12 mouse cellular contexts compared by ENCODE assay signal in genomic region chr7:144927591-144927990, GRCm38 (mm10). TPM values are rescaled to one million over a fixed set of nuclear protein-coding genes. Genes with fewer than 3 reads are reported as not detected.
DNase-seq lines count a peak whose midpoint lies in the region; ATAC-seq and TF ChIP-seq lines count a peak whose summit lies in the region.
"Had no signal": no experiment of that assay in that cellular context is flagged by ENCODE, and none has a peak within 500 bp of the region (broad histone marks: within the 10 kb centered on the region; RNA-seq: fewer than 3 reads in every experiment).

No protein-coding gene starts in this region.

- TF ChIP-seq CTCF in liver, adult 2 months (IDR thresholded peaks at IDR 0.05; ENCODE audit: low read depth, low read length), result no peak
- no peak for TF ChIP-seq CTCF in liver, postnatal 0 days (IDR thresholded peaks at IDR 0.05; ENCODE audit: low read depth)

- H3K27ac ChIP-seq in liver, adult 2 months (replicated peaks; ENCODE audit: insufficient read depth, low read depth, low read length), result peak overlapping the region; percentile 86
- H3K27ac ChIP-seq in liver, embryonic 12.5 days, result no peak overlapping the region
- H3K27ac ChIP-seq in embryonic facial prominence, embryonic 10.5 days (replicated peaks), result peak overlapping the region; percentile 24; the same call in 1 of the 2 replicates
- no peak overlapping the region for H3K27ac ChIP-seq in liver, postnatal 0 days (ENCODE audit: low read depth)
- H3K27ac ChIP-seq: hindbrain, embryonic 10.5 days had no signal

- H3K9ac ChIP-seq in liver, adult 2 months (ENCODE audit: low read depth, low read length), result peak overlapping the region; percentile 11; the same call in 1 of the 2 replicates
- no peak overlapping the region for H3K9ac ChIP-seq in liver, embryonic 12.5 days
- no peak overlapping the region for H3K9ac ChIP-seq in liver, postnatal 0 days (replicated peaks)

- no peak for ATAC-seq in liver, embryonic 12.5 days
- ATAC-seq in liver, postnatal 0 days, result peak; percentile 12; the same call in 1 of the 2 replicates
- ATAC-seq: intestine, postnatal 0 days had no signal

- WGBS in liver, adult 2 months, result 26% methylated on average over 2 of the region's 2 CpGs
- 67% methylated on average over 2 of the region's 2 CpGs for WGBS in liver, embryonic 12.5 days (ENCODE audit: insufficient replicate concordance)
- WGBS in embryonic facial prominence, embryonic 10.5 days, result 85% methylated on average over 2 of the region's 2 CpGs
- WGBS in liver, postnatal 0 days (ENCODE audit: insufficient replicate concordance), result 62% methylated on average over 2 of the region's 2 CpGs

- H3K4me1 ChIP-seq in liver, adult 2 months (ENCODE audit: control insufficient read depth, insufficient read depth, low read length), result peaks cover 28% of the 10 kb centered on the region
- peaks cover 8% of the 10 kb centered on the region; the same call in 1 of the 2 replicates for H3K4me1 ChIP-seq in liver, embryonic 12.5 days
- H3K4me1 ChIP-seq in embryonic facial prominence, embryonic 10.5 days, result peaks cover 13% of the 10 kb centered on the region
- peaks cover 12% of the 10 kb centered on the region for H3K4me1 ChIP-seq in liver, postnatal 0 days (ENCODE audit: insufficient read depth)

- peak; percentile 29 to 46 for DNase-seq in cerebellum, postnatal 25 days
- no peak for DNase-seq in cerebellum, postnatal 14 days
- peak; percentile 82 for DNase-seq in liver, adult 2 months (ENCODE audit: extremely low read depth, low read depth, low spot score)
- DNase-seq in embryonic facial prominence, embryonic 10.5 days (ENCODE audit: low spot score), result no peak
- DNase-seq in liver, postnatal 0 days, result no peak
- DNase-seq in thymus, postnatal 10 days (ENCODE audit: low spot score in 2 of 2), result no peak
- no peak for DNase-seq in right cerebral cortex, postnatal 4 days

- H3K4me3 ChIP-seq in liver, adult 2 months (ENCODE audit: insufficient read depth, low read depth, low read length), result no peak overlapping the region
- no peak overlapping the region for H3K4me3 ChIP-seq in liver, embryonic 12.5 days
- no peak overlapping the region for H3K4me3 ChIP-seq in embryonic facial prominence, embryonic 10.5 days
- no peak overlapping the region for H3K4me3 ChIP-seq in liver, postnatal 0 days (ENCODE audit: low read depth, low read length)
- H3K4me3 ChIP-seq: hindbrain, embryonic 10.5 days had no signal

- no peaks in the 10 kb centered on the region for H3K27me3 ChIP-seq in liver, adult 2 months (ENCODE audit: control insufficient read depth, insufficient read depth, low read length)
- no peaks in the 10 kb centered on the region for H3K27me3 ChIP-seq in liver, embryonic 12.5 days (replicated peaks)
- no peaks in the 10 kb centered on the region for H3K27me3 ChIP-seq in embryonic facial prominence, embryonic 10.5 days (replicated peaks; ENCODE audit: low read depth, poor library complexity, severe bottlenecking)
- no peaks in the 10 kb centered on the region for H3K27me3 ChIP-seq in liver, postnatal 0 days (ENCODE audit: insufficient read depth, low read length)

- TF ChIP-seq EP300 in liver, postnatal 0 days (IDR thresholded peaks at IDR 0.05; ENCODE audit: low read depth), result no peak

- TF ChIP-seq POLR2A in liver, adult 2 months (IDR thresholded peaks at IDR 0.05; ENCODE audit: extremely low read depth, insufficient read depth, low read length), result no peak

- H3K4me2 ChIP-seq in liver, embryonic 12.5 days, result no peak overlapping the region
- no peak overlapping the region for H3K4me2 ChIP-seq in liver, postnatal 0 days (ENCODE audit: low read depth, low read length)

- H3K9me3 ChIP-seq in liver, embryonic 12.5 days (replicated peaks), result no peaks in the 10 kb centered on the region
- no peaks in the 10 kb centered on the region for H3K9me3 ChIP-seq in embryonic facial prominence, embryonic 10.5 days
- H3K9me3 ChIP-seq in liver, postnatal 0 days (ENCODE audit: low read length), result no peaks in the 10 kb centered on the region
- H3K9me3 ChIP-seq: hindbrain, embryonic 10.5 days had no signal

- no peaks in the 10 kb centered on the region for H3K79me2 ChIP-seq in liver, adult 2 months (ENCODE audit: control insufficient read depth, insufficient read depth, low read length)

- H3K36me3 ChIP-seq in liver, adult 2 months (ENCODE audit: control insufficient read depth, insufficient read depth, low read length), result no peaks in the 10 kb centered on the region
- peaks cover 38% of the 10 kb centered on the region for H3K36me3 ChIP-seq in liver, embryonic 12.5 days
- H3K36me3 ChIP-seq in embryonic facial prominence, embryonic 10.5 days (replicated peaks), result peaks cover 57% of the 10 kb centered on the region
- H3K36me3 ChIP-seq in liver, postnatal 0 days (replicated peaks; ENCODE audit: insufficient read depth, low read length), result no peaks in the 10 kb centered on the region; the same call in 1 of the 2 replicates

RNA-seq across cellular contexts. Expression of gene Ccnd1, which starts 12.1 kb away (rescaled TPM):
- total RNA-seq in liver, adult 2 months (2014; rRNA removed), result 42.5 and 49.3 TPM in 2 replicates
- polyA plus RNA-seq in liver, adult 2 months (2012; rRNA removed), result 36.4 and 55.0 TPM in 2 replicates
- polyA plus RNA-seq in liver, embryonic 12.5 days (2016; fragmentation: Nextera tagmentation; extraction: Ambion mirVana), result 46.0 and 47.1 TPM in 2 replicates
- 191 and 194 TPM in 2 replicates for polyA plus RNA-seq in embryonic facial prominence, embryonic 10.5 days (2016; fragmentation: Nextera tagmentation; extraction: Ambion mirVana)
- polyA plus RNA-seq in liver, postnatal 0 days (2015; fragmentation: Nextera tagmentation; extraction: Ambion mirVana), result 10.1 TPM in 2 replicates

RNA-seq across cellular contexts. Expression of gene LTO1, which starts 12.7 kb away (rescaled TPM):
- 8.9 and 10.6 TPM in 2 replicates for total RNA-seq in liver, adult 2 months (2014; rRNA removed)
- polyA plus RNA-seq in liver, adult 2 months (2012; rRNA removed), result 10.1 and 11.2 TPM in 2 replicates
- polyA plus RNA-seq in liver, embryonic 12.5 days (2016; fragmentation: Nextera tagmentation; extraction: Ambion mirVana), result 11.6 and 12.8 TPM in 2 replicates
- polyA plus RNA-seq in embryonic facial prominence, embryonic 10.5 days (2016; fragmentation: Nextera tagmentation; extraction: Ambion mirVana), result 25.4 and 26.0 TPM in 2 replicates
- polyA plus RNA-seq in liver, postnatal 0 days (2015; fragmentation: Nextera tagmentation; extraction: Ambion mirVana), result 6.3 and 7.0 TPM in 2 replicates

RNA-seq across cellular contexts. Expression of gene Fgf15, which starts 31.3 kb away (rescaled TPM):
- not detected in 2 replicates for total RNA-seq in liver, adult 2 months (2014; rRNA removed)
- not detected in 2 replicates for polyA plus RNA-seq in liver, adult 2 months (2012; rRNA removed)
- not detected in 2 replicates for polyA plus RNA-seq in liver, embryonic 12.5 days (2016; fragmentation: Nextera tagmentation; extraction: Ambion mirVana)
- polyA plus RNA-seq in embryonic facial prominence, embryonic 10.5 days (2016; fragmentation: Nextera tagmentation; extraction: Ambion mirVana), result 17.5 and 19.7 TPM in 2 replicates
- polyA plus RNA-seq in liver, postnatal 0 days (2015; fragmentation: Nextera tagmentation; extraction: Ambion mirVana), result not detected in 2 replicates
- total RNA-seq: common myeloid progenitor, adult 5-6 weeks; left cerebral cortex, postnatal 36 days had no signal

Comparison
In these comparisons a context has a peak if more than half of its experiments do, and no peak if none do; other contexts are left out.
1. DNase-seq: peak in cerebellum, postnatal 25 days (2 of 2) and liver, adult 2 months (single experiment); none in cerebellum, postnatal 14 days (0 of 2), embryonic facial prominence, embryonic 10.5 days (single experiment), liver, postnatal 0 days (single experiment), thymus, postnatal 10 days (0 of 2) and right cerebral cortex, postnatal 4 days (single experiment).
2. H3K27ac ChIP-seq: peak in liver, adult 2 months (single experiment) and embryonic facial prominence, embryonic 10.5 days (single experiment); none in liver, embryonic 12.5 days (single experiment) and liver, postnatal 0 days (single experiment).
3. RNA of gene Fgf15, which starts 31.3 kb away (polyA plus RNA-seq): 17.5 to 19.7 TPM in embryonic facial prominence, embryonic 10.5 days; not detected in liver, embryonic 12.5 days, not detected in liver, postnatal 0 days and not detected in liver, adult 2 months; every median in the first group is over 10 times any median in the second.